Mouse (Mus musculus) thymus, postnatal 4 days (tissue): ENCODE results near the gene Cypt12.

Experiments
- DNase-seq: peaks from one replicate; pipeline ENCODE4 v3.0.0; 2021

Cypt12 gene

DNA sequence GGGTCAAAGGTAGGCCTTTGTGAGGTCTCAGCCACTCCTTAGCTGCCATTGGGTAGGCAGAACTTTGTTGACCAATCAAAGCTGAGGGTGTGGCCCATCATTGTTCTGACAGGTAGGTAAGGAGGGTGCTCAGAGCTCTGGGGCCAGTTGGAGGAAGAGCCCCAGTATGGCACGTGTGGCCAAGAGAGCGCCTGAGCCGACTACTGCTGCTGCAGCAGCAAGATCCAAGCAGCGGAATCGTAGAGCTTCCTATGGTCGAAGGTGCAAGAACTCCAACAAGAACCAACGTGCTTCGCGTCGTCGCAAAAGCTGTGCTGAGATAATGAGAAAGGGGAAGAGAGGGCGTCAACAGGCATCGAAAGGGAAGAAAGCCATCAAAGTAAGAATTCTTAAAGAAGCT is at the start of gene Cypt12:
Cypt12 (plus strand) TSS at position 112 of the 400 bp plus-strand sequence.
- no peak for DNase-seq

- DNase-seq: no peak
Measured at GRCm38 (mm10) chr3:17913796-17914195, 34.4 kb upstream of the Cypt12 start.

DNA sequence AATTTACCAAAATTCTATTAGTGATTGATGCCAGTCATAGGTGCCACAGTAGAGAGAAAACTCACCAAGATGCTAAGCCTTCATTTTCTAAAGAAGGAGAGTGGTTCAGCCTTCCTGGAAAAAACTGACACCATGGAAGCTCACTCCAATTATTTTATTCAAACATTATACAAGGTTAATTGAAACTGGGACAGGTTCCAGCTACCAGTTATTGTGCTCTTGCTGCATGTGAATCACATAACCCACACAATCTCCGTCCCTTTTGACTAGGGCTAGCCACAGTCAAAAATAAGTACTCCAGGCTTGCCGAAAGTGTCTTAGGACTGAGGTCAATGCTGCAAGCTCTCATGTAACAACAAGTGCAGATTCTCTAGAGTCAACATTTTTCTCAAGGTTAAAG is 8.0 kb upstream of the Cypt12 start:
- DNase-seq: no peak
